Mouse (Mus musculus): Measurements from ENCODE around the gene Itk. TPM values are rescaled to one million over a fixed set of nuclear protein-coding genes. Genes with fewer than 3 reads are reported as not detected.
"Not testable (repeated sequence)": the region's sequence is repeated elsewhere in the genome, so short reads cannot be mapped to it uniquely, and the experiment has no call there.

Itk gene
- not detected in 2 replicates for polyA plus RNA-seq (2015; fragmentation: Nextera tagmentation; extraction: Ambion mirVana)

DNA sequence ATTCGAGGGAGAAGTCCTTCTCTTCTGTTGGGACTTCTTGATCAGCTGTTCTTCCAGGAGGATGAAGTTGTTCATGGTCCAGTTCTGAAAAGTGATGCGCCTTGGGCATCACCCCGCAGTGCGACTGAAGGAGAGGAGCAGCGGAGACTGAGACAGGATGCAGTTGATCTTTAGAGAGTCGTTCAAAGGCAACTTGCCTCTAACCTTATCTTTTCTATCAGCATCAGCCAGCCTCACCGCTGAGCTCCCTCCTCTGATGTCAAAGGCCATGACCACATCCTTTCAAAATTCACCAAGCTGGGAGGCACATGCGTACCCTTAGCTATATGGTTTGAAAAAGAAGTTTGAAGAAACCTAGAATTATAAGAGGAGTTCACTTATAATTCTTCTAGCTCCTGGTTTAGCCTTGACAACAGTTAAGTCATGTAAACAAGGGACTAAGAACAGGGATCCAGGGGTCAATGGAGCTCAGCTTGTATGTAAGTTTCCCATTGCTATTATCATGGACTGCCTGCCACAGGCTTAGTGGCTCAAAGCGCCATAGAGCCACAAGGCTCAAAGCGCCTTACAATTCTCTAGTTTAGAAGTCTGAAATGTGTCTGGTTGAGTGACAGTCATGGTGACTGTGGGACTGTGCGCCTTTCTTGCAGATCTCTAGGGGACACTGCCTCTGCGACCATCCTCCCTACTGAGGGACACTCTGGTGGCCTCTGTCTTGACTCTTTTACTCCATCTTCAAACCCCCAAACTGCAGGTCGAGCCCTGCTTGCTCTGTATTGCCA lies at the start of gene Itk:
Gene Itk, minus strand, starts transcription at position 180 of the 782 bp plus-strand sequence.
- H3K9me3 ChIP-seq, result no peaks in the 10 kb centered on the region
- H3K4me3 ChIP-seq, result no peak within 1 kb of the TSS
- no peak within 1 kb of the TSS for H3K9ac ChIP-seq
- H3K27ac ChIP-seq (replicated peaks), result no peak within 1 kb of the TSS
- 88% methylated on average over 13 of the region's 13 CpGs for WGBS
- no peak for ATAC-seq (ENCODE audit: low FRiP score, low read depth)
- H3K27me3 ChIP-seq, result no peaks in the 10 kb centered on the region
- no peak within 1 kb of the TSS for H3K4me2 ChIP-seq
- H3K36me3 ChIP-seq, result no peaks in the 10 kb centered on the region
- no peaks in the 10 kb centered on the region for H3K4me1 ChIP-seq (replicated peaks)

DNA sequence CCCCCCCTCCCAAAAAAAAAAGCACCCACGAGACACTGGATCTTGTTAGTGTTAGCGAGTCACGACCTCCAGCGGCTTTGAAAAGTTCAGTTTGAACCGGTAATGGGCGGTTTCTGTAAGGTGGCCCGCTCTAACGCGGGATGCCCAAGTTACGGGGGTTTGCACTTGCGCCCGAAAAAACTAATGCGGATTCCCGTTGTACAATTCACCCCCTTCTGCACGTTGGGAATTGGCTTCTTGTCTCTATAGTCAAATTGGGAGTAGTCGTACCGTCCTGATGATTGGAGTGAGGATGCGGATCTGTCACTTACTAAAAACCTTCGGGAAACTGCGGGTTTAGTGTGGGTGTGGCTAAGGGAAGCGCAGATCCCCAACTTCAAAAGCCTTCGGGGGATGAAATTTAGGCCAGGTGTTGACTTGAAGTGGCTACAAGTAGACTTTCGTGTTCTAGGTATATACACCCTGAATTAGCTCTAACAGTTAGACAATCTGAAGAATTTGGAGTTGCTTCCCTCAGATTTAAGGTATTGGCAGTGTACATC lies 48.2 kb upstream of the Itk start:
- peaks cover 12% of the 10 kb centered on the region for H3K4me1 ChIP-seq (replicated peaks)
- peak overlapping the region; percentile 94 for H3K4me2 ChIP-seq
- H3K36me3 ChIP-seq, result peaks cover 15% of the 10 kb centered on the region
- peak overlapping the region; percentile 91; the same call in 1 of the 2 replicates for H3K27ac ChIP-seq (replicated peaks)
- H3K9me3 ChIP-seq, result no peaks in the 10 kb centered on the region
- H3K9ac ChIP-seq, result peak overlapping the region; percentile 91
- 0 out of 2 replicates have a peak, but pooled peaks cover 3% of the 10 kb centered on the region for H3K27me3 ChIP-seq
- 2% methylated on average over 23 of the region's 23 CpGs for WGBS
- no peak for ATAC-seq (ENCODE audit: low FRiP score, low read depth)
- peak overlapping the region; percentile 99 for H3K4me3 ChIP-seq

DNA sequence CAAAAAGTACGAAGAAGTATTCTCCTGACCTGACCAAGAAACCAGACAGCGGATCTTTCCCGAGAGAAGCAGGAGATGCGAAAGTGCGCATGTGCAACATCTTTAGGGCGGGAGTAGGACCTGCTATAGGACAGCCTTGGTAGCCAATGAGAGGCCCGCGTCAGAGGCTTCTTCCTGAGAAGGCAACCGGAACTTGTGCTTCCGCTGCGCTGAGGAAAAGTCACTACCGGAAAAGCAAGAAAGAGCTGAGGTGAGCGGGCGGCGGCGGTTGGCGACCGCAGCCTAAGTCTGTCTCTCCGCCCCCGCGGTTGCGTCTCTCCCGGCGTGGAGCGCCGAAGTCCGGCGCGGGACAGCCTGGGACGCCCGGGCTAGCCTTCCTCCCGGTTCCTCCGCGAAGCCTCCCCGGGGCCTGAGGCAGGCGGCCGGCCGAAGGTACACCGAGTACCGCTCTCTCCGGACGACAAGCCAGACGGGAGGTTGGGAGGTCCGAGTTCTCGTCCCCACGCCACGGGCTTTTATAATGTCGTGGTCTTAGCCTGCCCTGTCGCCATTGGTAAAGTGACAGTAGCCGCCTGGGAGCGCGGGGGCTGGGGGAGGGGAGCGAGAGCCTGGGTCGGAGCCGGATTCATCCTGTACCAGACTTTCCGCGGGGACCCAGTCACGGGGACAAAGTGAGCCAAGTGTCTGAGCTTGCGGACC lies 47.6 kb upstream of the Itk start, which contains the start of gene Med7:
Gene Med7, plus strand, starts transcription at position 166 of the 699 bp plus-strand sequence.
- peak within 1 kb of the TSS; percentile 91 for H3K9ac ChIP-seq
- ATAC-seq (ENCODE audit: low FRiP score, low read depth), result peak; percentile 100

DNA sequence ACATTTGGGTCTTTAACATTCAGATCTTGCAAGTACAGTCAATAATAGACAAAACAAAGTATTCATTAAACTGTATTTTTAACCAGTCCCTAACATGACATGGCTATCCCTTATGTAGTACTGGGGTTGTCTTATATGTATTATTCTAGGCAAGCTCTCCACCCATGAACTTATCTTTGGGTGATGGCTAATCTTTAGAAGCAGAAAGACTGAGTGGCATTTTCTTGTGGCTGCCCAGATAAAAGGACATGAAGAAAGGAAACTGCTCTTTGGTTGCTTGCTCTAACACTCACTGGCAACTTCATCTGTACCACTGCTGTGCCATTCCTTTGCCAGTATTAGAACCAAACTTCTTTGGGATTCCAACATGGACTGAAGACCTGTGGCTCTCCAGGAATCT lies 46.0 kb upstream of the Itk start:
- H3K27me3 ChIP-seq, result 0 out of 2 replicates have a peak, but pooled peaks cover 3% of the 10 kb centered on the region

More for the DNA sequence above, 47.6 kb upstream of the Itk start, which contains the start of gene Med7:
- Histone ChIP-seq H3K4me1 (replicated peaks) (peaks cover 12% of the 10 kb centered on the region), H3K27ac (replicated peaks) (peak within 1 kb of the TSS; percentile 91), H3K36me3 (peaks cover 11% of the 10 kb centered on the region), H3K9me3 (no peaks in the 10 kb centered on the region), H3K4me3 (peak within 1 kb of the TSS; percentile 99), H3K27me3 (0 out of 2 replicates have a peak, but pooled peaks cover 3% of the 10 kb centered on the region), H3K4me2 (peak within 1 kb of the TSS; percentile 94)
- WGBS, result under 1% methylated on average over 59 of the region's 59 CpGs

DNA sequence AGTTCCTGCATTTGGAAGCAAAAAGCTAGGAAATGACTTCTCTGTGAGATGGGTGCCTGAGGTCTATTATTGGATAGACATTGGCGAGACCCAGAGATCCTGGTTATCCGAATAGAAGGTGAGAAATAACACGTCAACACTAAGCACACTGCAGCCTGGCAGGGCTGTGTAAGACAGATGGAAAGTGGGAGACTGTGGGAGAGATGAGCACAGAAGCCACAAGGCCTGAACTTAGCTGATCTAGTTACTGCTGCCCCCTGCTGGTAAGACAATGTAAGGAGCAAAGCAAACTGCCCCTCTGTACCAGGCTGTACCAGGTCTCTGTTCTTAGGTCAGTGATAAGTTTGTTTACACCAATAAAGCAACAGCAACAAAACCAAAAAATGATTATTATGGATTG lies 41.8 kb upstream of the Itk start:
- Histone ChIP-seq H3K4me3 (no peak overlapping the region), H3K9ac (no peak overlapping the region), H3K36me3 (no peaks in the 10 kb centered on the region), H3K9me3 (no peaks in the 10 kb centered on the region), H3K4me2 (no peak overlapping the region), H3K27me3 (0 out of 2 replicates have a peak, but pooled peaks cover 3% of the 10 kb centered on the region), H3K4me1 (replicated peaks) (peaks cover 2% of the 10 kb centered on the region; the same call in 1 of the 2 replicates), H3K27ac (replicated peaks) (no peak overlapping the region)
- 31% methylated on average over 3 of the region's 3 CpGs for WGBS
- ATAC-seq (ENCODE audit: low FRiP score, low read depth), result peak; percentile 95

More for the DNA sequence above, 46.0 kb upstream of the Itk start:
- Histone ChIP-seq H3K9ac (no peak overlapping the region), H3K4me2 (no peak overlapping the region), H3K27ac (replicated peaks) (no peak overlapping the region), H3K36me3 (peaks cover under 1% of the 10 kb centered on the region; the same call in 1 of the 2 replicates), H3K4me1 (replicated peaks) (peaks cover 12% of the 10 kb centered on the region), H3K9me3 (no peaks in the 10 kb centered on the region), H3K4me3 (no peak overlapping the region)
- ATAC-seq (ENCODE audit: low FRiP score, low read depth), result no peak

DNA sequence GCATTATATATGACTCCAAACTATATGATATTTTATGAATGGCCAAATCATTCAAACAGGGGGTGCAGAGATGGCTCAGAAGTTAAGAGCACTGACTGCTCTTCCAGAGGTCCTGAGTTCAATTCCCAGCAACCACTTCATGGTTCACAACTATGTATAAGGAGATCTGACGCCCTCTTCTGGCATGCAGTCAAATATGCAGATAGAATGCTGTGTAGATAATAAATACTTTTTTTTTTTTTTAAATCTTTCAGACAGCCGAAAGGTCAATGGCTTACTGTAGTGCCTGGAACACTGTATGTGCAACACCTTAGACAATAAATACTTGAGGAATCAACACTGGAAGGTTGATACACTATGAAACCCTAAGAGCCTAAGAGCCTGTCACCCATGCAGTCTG lies 40.8 kb upstream of the Itk start:
- ATAC-seq (ENCODE audit: low FRiP score, low read depth), result no peak
- H3K4me3 ChIP-seq, result no peak overlapping the region
- H3K4me2 ChIP-seq, result no peak overlapping the region
- H3K27me3 ChIP-seq, result 0 out of 2 replicates have a peak, but pooled peaks cover 3% of the 10 kb centered on the region
- no peaks in the 10 kb centered on the region for H3K9me3 ChIP-seq
- H3K36me3 ChIP-seq, result no peaks in the 10 kb centered on the region
- no peak overlapping the region for H3K27ac ChIP-seq (replicated peaks)
- H3K4me1 ChIP-seq (replicated peaks), result no peaks in the 10 kb centered on the region
- 96% methylated on average over 2 of the region's 2 CpGs for WGBS
- no peak overlapping the region for H3K9ac ChIP-seq

DNA sequence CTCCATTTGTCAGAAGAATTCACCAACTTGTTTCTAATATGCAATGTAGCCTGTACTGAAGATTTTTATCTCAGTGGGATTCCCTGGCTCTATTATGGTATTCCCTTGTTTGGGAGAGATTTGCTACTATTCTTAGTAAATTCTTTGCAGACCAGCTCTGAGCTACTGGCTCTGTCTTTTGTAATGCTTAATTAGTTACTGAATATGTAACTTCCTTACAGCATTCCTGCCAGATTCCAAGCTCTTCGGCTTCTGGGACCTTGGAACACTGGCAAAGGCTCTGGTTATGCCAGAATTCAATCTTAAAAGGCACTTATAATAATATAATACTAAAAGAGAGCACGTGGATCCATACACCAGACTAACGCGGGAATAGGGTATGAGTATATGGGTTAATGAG lies 38.8 kb upstream of the Itk start:
- 38% methylated on average over 4 of the region's 4 CpGs for WGBS
- ATAC-seq (ENCODE audit: low FRiP score, low read depth); H3K27me3 ChIP-seq; H3K9me3 ChIP-seq; H3K4me1 ChIP-seq (replicated peaks); H3K4me3 ChIP-seq; H3K36me3 ChIP-seq; H3K27ac ChIP-seq (replicated peaks); H3K9ac ChIP-seq; H3K4me2 ChIP-seq: not testable (repeated sequence)

DNA sequence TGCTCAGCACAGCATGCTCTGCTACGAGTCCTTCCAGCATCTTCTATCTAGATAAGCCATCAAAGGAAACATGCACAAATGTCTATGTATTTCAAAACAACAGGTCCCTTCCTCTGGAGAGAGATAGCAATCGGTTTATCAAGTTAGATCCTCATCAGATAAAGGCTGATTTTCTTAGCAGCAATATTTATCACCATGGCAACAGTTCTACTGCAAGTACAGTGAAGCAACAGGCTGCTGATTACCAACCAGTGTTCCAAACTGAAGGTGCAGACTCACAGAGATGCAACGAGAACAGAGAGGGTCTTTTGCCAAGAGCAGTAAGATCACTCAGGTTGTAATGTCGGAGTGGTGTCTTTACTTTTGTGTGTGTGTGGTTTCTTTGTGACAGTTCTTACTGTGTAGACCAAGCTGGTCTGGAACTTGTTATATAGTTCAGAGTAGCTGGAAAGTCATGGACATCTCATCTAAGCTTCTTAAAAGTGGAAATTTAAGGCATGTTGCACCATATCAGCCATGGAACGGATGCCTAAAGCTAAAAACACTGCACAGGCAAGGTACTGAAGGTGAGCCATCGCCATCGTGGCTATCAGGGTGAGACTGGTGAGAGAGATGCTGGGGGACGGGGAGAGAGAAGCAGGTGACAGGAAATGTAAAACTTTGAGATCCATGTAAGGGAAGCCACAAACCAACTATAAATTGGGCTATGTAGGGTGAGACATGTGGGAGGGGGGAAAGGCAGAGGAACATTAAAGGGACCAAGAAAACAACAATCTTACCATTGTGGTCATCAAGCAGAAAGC lies 32.0 kb upstream of the Itk start:
- WGBS, result 87% methylated on average over 8 of the region's 8 CpGs

DNA sequence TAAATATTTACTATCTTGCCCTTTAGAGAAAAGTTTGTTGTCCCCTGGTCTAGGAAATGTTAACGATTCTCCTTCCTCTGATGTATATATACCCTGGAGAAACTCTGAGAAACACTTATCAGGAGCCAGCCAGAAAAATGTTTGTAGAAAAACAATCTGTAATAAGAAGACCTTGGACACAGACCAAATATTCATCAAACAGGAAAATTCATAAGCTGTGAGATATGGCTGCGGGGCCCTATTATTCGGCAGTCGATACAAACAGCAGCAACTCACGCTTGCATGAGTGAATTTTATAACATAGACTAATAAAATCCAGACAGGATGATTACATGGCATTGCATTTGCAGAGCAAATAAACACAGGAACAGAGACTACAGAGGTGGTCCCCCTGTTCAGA lies 29.5 kb upstream of the Itk start:
- H3K27ac ChIP-seq (replicated peaks), result no peak overlapping the region
- no peak overlapping the region for H3K9ac ChIP-seq
- H3K4me3 ChIP-seq, result no peak overlapping the region
- H3K4me1 ChIP-seq (replicated peaks), result no peaks in the 10 kb centered on the region
- no peak for ATAC-seq (ENCODE audit: low FRiP score, low read depth)
- H3K36me3 ChIP-seq, result no peaks in the 10 kb centered on the region
- no peaks in the 10 kb centered on the region for H3K9me3 ChIP-seq
- 91% methylated on average over 5 of the region's 5 CpGs for WGBS
- no peak overlapping the region for H3K4me2 ChIP-seq
- no peaks in the 10 kb centered on the region for H3K27me3 ChIP-seq

More for the DNA sequence above, 32.0 kb upstream of the Itk start:
- Histone ChIP-seq H3K9me3 (no peaks in the 10 kb centered on the region), H3K4me1 (replicated peaks) (no peaks in the 10 kb centered on the region), H3K9ac (no peak overlapping the region), H3K4me3 (no peak overlapping the region), H3K36me3 (no peaks in the 10 kb centered on the region), H3K4me2 (no peak overlapping the region), H3K27ac (replicated peaks) (no peak overlapping the region), H3K27me3 (no peaks in the 10 kb centered on the region)
- ATAC-seq (ENCODE audit: low FRiP score, low read depth), result no peak

DNA sequence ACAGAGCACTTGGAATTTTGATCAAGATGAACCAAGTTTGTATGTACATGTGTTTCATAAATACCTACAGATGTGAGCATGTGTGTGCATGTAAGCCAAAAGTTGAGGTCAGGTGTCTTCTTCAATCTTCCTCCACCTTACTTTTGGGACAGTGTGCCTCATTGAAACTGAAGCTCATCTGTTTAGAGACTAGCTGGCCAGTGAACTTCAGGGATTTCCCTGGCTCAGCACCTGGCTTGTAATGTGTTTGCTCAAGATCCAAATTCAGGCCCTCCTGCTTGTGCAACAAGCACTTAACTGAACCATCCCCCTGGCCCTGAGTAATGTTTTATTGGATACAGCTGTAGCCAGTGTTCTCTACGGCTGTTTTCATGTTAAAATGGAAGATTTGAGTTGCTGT lies 29.1 kb upstream of the Itk start:
- Histone ChIP-seq H3K36me3 (no peaks in the 10 kb centered on the region), H3K9me3 (no peaks in the 10 kb centered on the region), H3K27ac (replicated peaks) (no peak overlapping the region), H3K4me1 (replicated peaks) (no peaks in the 10 kb centered on the region), H3K4me3 (no peak overlapping the region), H3K4me2 (no peak overlapping the region), H3K27me3 (no peaks in the 10 kb centered on the region), H3K9ac (no peak overlapping the region)
- ATAC-seq (ENCODE audit: low FRiP score, low read depth), result no peak
- WGBS, result 82% methylated on average over 1 of the region's 1 CpGs

DNA sequence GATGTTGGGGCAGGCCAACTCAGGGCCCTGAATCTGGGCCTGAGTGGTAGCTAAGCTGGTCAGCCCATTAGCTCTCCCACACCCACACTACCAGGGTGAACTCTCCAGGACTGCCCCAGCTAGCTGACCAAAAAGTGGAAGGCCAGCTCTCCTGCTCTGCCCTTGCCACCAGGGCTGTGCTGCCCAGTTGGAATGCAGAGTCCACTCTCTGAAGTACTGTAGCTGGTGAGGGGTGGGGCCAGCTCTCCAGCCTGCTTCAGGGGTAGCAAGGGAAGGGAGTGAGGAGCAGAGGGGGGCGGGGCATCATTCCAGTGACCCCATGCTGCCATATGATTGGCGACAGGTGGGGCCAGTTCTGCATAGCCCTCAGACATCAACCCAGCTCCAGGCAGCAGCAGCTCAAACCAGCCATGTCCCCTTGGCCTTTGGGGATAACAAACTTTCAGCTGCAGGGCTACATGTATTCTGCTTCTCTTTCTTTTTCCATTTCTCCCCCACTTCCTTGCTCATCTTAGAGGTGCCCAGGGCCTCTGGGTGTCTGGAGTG lies 20.8 kb upstream of the Itk start:
- Histone ChIP-seq H3K27me3 (no peaks in the 10 kb centered on the region), H3K36me3 (no peaks in the 10 kb centered on the region), H3K4me1 (replicated peaks) (no peaks in the 10 kb centered on the region), H3K9me3 (no peaks in the 10 kb centered on the region), H3K27ac (replicated peaks) (no peak overlapping the region), H3K9ac (no peak overlapping the region), H3K4me3 (no peak overlapping the region), H3K4me2 (no peak overlapping the region)
- 56% methylated on average over 2 of the region's 2 CpGs for WGBS
- no peak for ATAC-seq (ENCODE audit: low FRiP score, low read depth)
